Mouse (Mus musculus) CH12.LX (cell line): ENCODE measurements at regions not wholly inside any gene's neighbourhood (a gene's known extent, or its start where the extent isn't known, plus 50 kb on each side); places are given as distances from the start of the nearest gene placed in this dataset.

Experiments
- DNase-seq: peaks from one replicate; pipeline ENCODE4 v3.0.0-alpha.2; 2013; ENCODE audit errors: extremely low read depth
- H3K27ac ChIP-seq: 2 replicates; pipeline ENCODE4 v1.5.1; 2012; ENCODE audit warnings: low read depth, mild to moderate bottlenecking, control low read depth, moderate library complexity; ENCODE audit not compliant: insufficient read depth
- H3K27me3 ChIP-seq: replicated peaks from 2 replicates; pipeline ENCODE3; 2012; ENCODE audit warnings: inconsistent platforms
- H3K36me3 ChIP-seq, 2 experiments: replicated peaks in 1 of 2; 2 replicates each; pipeline versions ENCODE3 to v1.6.1; 2012; ENCODE audit warnings: inconsistent platforms in 1 of 2, low read length in 1 of 2, mild to moderate bottlenecking in 1 of 2, mixed read lengths in 1 of 2, moderate library complexity in 1 of 2; ENCODE audit not compliant: control insufficient read depth in 1 of 2, insufficient read depth in 1 of 2
- H3K4me1 ChIP-seq, 2 experiments: 2 replicates each; pipeline ENCODE4 v1.6.1; 2012; ENCODE audit warnings: inconsistent platforms in 1 of 2, moderate library complexity in 1 of 2; ENCODE audit not compliant: insufficient read depth in 2 of 2, control insufficient read depth in 1 of 2
- H3K4me2 ChIP-seq: 2 replicates; pipeline ENCODE4 v1.6.1; 2012; ENCODE audit warnings: low read depth, mild to moderate bottlenecking, control low read depth; ENCODE audit not compliant: poor library complexity, insufficient read depth, severe bottlenecking
- H3K4me3 ChIP-seq, 3 experiments: fragments of 150-350 bp in 1 of 3; sonication (generic) in 1 of 3; replicated peaks in 1 of 3; 2 replicates each; pipeline versions ENCODE3 to v1.5.1; 2011 to 2012; ENCODE audit warnings: low read depth in 2 of 3, low read length in 2 of 3, mild to moderate bottlenecking in 2 of 3, moderate library complexity in 2 of 3, control low read depth in 1 of 3, improper control_type of control experiment in 1 of 3, inconsistent platforms in 1 of 3, mixed read lengths in 1 of 3; ENCODE audit not compliant: poor library complexity in 1 of 3
- H3K79me2 ChIP-seq: replicated peaks from 2 replicates; pipeline ENCODE4 v1.6.1; 2012; ENCODE audit warnings: mild to moderate bottlenecking, moderate library complexity; ENCODE audit not compliant: control insufficient read depth, poor library complexity, insufficient read depth, severe bottlenecking; ENCODE audit errors: extremely low read depth
- H3K9ac ChIP-seq: 2 replicates; pipeline ENCODE4 v1.6.1; 2012; ENCODE audit warnings: low read depth, mild to moderate bottlenecking, control low read depth, moderate library complexity; ENCODE audit not compliant: insufficient read depth
- H3K9me3 ChIP-seq: replicated peaks from 2 replicates; pipeline ENCODE3; 2012; ENCODE audit warnings: low read length, inconsistent platforms, mixed read lengths
- BHLHE40 ChIP-seq: IDR thresholded peaks from 2 replicates; pipeline ENCODE4 v1.6.1; 2011; ENCODE audit warnings: mild to moderate bottlenecking, low read depth, low read length, improper control_type of control experiment
- CTCF ChIP-seq, 2 experiments: IDR thresholded peaks in 1 of 2; conservative IDR thresholded peaks in 1 of 2; 2 replicates each; pipeline ENCODE4 v1.5.1; 2011 to 2012; ENCODE audit warnings: low read depth in 2 of 2, low read length in 2 of 2, improper control_type of control experiment in 1 of 2, inconsistent platforms in 1 of 2, mild to moderate bottlenecking in 1 of 2, moderate library complexity in 1 of 2
- E2F4 ChIP-seq: IDR thresholded peaks from 2 replicates; pipeline ENCODE4 v1.6.1; 2011; ENCODE audit warnings: low read depth, low read length, improper control_type of control experiment; ENCODE audit not compliant: insufficient replicate concordance
- EP300 ChIP-seq: IDR thresholded peaks from 2 replicates; pipeline ENCODE4 v1.6.1; 2011; ENCODE audit warnings: low read length, improper control_type of control experiment
- HCFC1 ChIP-seq: IDR thresholded peaks from 2 replicates; pipeline ENCODE4 v1.6.1; 2012; ENCODE audit warnings: low read depth, mild to moderate bottlenecking, inconsistent platforms, low read length, improper control_type of control experiment
- JUN ChIP-seq: IDR thresholded peaks from 2 replicates; pipeline ENCODE4 v1.6.1; 2011; ENCODE audit warnings: low read depth, mild to moderate bottlenecking, low read length, improper control_type of control experiment, moderate library complexity; ENCODE audit not compliant: insufficient read depth
- JUND ChIP-seq: conservative IDR thresholded peaks from 2 replicates; pipeline ENCODE4 v1.6.1; 2011; ENCODE audit warnings: low read depth, low read length, improper control_type of control experiment
- KAT2A ChIP-seq: IDR thresholded peaks from 2 replicates; pipeline ENCODE4 v1.6.1; 2012; ENCODE audit warnings: low read length, improper control_type of control experiment, inconsistent platforms; ENCODE audit not compliant: insufficient replicate concordance
- MAX ChIP-seq: IDR thresholded peaks from 2 replicates; pipeline ENCODE4 v1.6.1; 2011; ENCODE audit warnings: low read length, improper control_type of control experiment
- MAZ ChIP-seq: IDR thresholded peaks from 2 replicates; pipeline ENCODE4 v1.6.1; 2012; ENCODE audit warnings: low read depth, mild to moderate bottlenecking, inconsistent platforms, low read length, improper control_type of control experiment, moderate library complexity
- MEF2A ChIP-seq: IDR thresholded peaks from 2 replicates; pipeline ENCODE4 v1.6.1; 2014; ENCODE audit warnings: low read depth, mild to moderate bottlenecking, inconsistent platforms, low read length, improper control_type of control experiment, borderline replicate concordance
- MYC ChIP-seq: IDR thresholded peaks from 2 replicates; pipeline ENCODE4 v1.6.1; 2011; ENCODE audit warnings: low read depth, mild to moderate bottlenecking, improper control_type of control experiment, low read length
- NELFE ChIP-seq: IDR thresholded peaks from 2 replicates; pipeline ENCODE4 v1.6.1; 2011; ENCODE audit warnings: low read depth, low read length, improper control_type of control experiment
- NRF1 ChIP-seq: IDR thresholded peaks from 2 replicates; pipeline ENCODE4 v1.6.1; 2014; ENCODE audit warnings: low read depth, mild to moderate bottlenecking, inconsistent platforms, low read length, improper control_type of control experiment, moderate library complexity
- RAD21 ChIP-seq: IDR thresholded peaks from 2 replicates; pipeline ENCODE4 v1.6.1; 2011; ENCODE audit warnings: low read depth, mild to moderate bottlenecking, low read length, improper control_type of control experiment, moderate library complexity
- RCOR1 ChIP-seq: conservative IDR thresholded peaks from 2 replicates; pipeline ENCODE4 v1.6.1; 2012; ENCODE audit warnings: low read depth, mild to moderate bottlenecking, inconsistent platforms, low read length, improper control_type of control experiment
- USF1 ChIP-seq: IDR thresholded peaks from 2 replicates; pipeline ENCODE4 v1.6.1; 2014; ENCODE audit warnings: low read depth, mild to moderate bottlenecking, inconsistent platforms, low read length, improper control_type of control experiment
- USF2 ChIP-seq: conservative IDR thresholded peaks from 2 replicates; pipeline ENCODE4 v1.6.1; 2011; ENCODE audit warnings: low read depth, low read length, improper control_type of control experiment
- ZC3H11A ChIP-seq: IDR thresholded peaks from 2 replicates; pipeline ENCODE4 v1.6.1; 2012; ENCODE audit warnings: low read depth, mild to moderate bottlenecking, inconsistent platforms, low read length, improper control_type of control experiment
- ZKSCAN1 ChIP-seq: IDR thresholded peaks from 2 replicates; pipeline ENCODE4 v1.6.1; 2012; ENCODE audit warnings: low read depth, inconsistent platforms, low read length, improper control_type of control experiment, borderline replicate concordance
- ZMIZ1 ChIP-seq: IDR thresholded peaks from 2 replicates; pipeline ENCODE4 v1.6.1; 2012; ENCODE audit warnings: low read depth, mild to moderate bottlenecking, inconsistent platforms, low read length, improper control_type of control experiment
- ZNF384 ChIP-seq: IDR thresholded peaks from 2 replicates; pipeline ENCODE4 v1.6.1; 2012; ENCODE audit warnings: low read depth, low read length, improper control_type of control experiment, inconsistent platforms
- dilution Hi-C: fragments of 300-500 bp; cut with MboI; formaldehyde crosslinking; loops from 2 replicates; pipeline ENCODE4 v1.14.3; 2020; ENCODE audit warnings: low sequenced_read_pairs; ENCODE audit not compliant: extremely low pct_unique_long_range_greater_than_20kb, extremely low pct_ligation_motif_present
- in situ Hi-C: fragments of 300-500 bp; cut with MboI; formaldehyde crosslinking; loops from 3 replicates; pipeline ENCODE4 v1.14.3; 2019; ENCODE audit warnings: low sequenced_read_pairs, low pct_ligation_motif_present, low pct_unique_long_range_greater_than_20kb, mixed read lengths

GRCm38 (mm10) chr3:102353277-102353900 is 116.3 kb upstream of the Ngf start:
- Histone ChIP-seq H3K4me1 (no peaks in the 10 kb centered on the region), H3K4me2 (no peak overlapping the region), H3K9ac (no peak overlapping the region), H3K9me3 (no peaks in the 10 kb centered on the region), H3K79me2 (no peaks in the 10 kb centered on the region), H3K27me3 (no peaks in the 10 kb centered on the region), H3K4me3 (no peak overlapping the region)
- no peak for DNase-seq
- dilution Hi-C loops (no loop called here), in situ Hi-C loops (no loop called here)
- no peak for TF ChIP-seq MAX
- TF ChIP-seq ZKSCAN1 = no peak
- TF ChIP-seq NRF1 = no peak
- no peak for TF ChIP-seq JUN
- TF ChIP-seq JUND = no peak
- no peak for TF ChIP-seq MAZ
- no peak for TF ChIP-seq E2F4
- TF ChIP-seq RCOR1 = no peak
- no peak for TF ChIP-seq MEF2A
- no peak for TF ChIP-seq USF1
- TF ChIP-seq, all 38 proteins: peak for 0
- Histone ChIP-seq H3K36me3 (no peaks in the 10 kb centered on the region), H3K27ac (no peak overlapping the region)

- Histone ChIP-seq H3K4me1 (no peaks in the 10 kb centered on the region), H3K4me3 (no peak overlapping the region), H3K4me2 (no peak overlapping the region), H3K9me3 (no peaks in the 10 kb centered on the region), H3K79me2 (no peaks in the 10 kb centered on the region), H3K36me3 (no peaks in the 10 kb centered on the region), H3K27ac (no peak overlapping the region), H3K9ac (no peak overlapping the region), H3K27me3 (no peaks in the 10 kb centered on the region)
- dilution Hi-C loops = no loop called here
- in situ Hi-C loops = no loop called here
- no peak for TF ChIP-seq JUND
- DNase-seq = no peak
These were observed 123.6 kb upstream of the Ngf start for GRCm38 (mm10) chr3:102346077-102346476.

- TF ChIP-seq BHLHE40 (no peak), CTCF (conservative IDR thresholded peaks at IDR 0.05 in 1 of 2, IDR thresholded peaks at IDR 0.05 in 1 of 2; ENCODE audit: low read depth in 2 of 2, low read length in 2 of 2) (no peak), KAT2A (no peak), USF1 (no peak), EP300 (no peak), ZNF384 (no peak), E2F4 (no peak), MYC (no peak), RAD21 (no peak), ZC3H11A (no peak), HCFC1 (no peak), JUN (no peak), JUND (no peak), MEF2A (no peak), ZMIZ1 (no peak), USF2 (no peak), NELFE (no peak)
- H3K27ac ChIP-seq = no peak overlapping the region
These were observed 124.4 kb upstream of the Ngf start for GRCm38 (mm10) chr3:102345291-102345690.

More at GRCm38 (mm10) chr3:102345291-102345690, 124.4 kb upstream of the Ngf start:
- Histone ChIP-seq H3K36me3 (no peaks in the 10 kb centered on the region), H3K9ac (no peak overlapping the region), H3K9me3 (no peaks in the 10 kb centered on the region), H3K4me1 (no peaks in the 10 kb centered on the region), H3K4me2 (no peak overlapping the region), H3K4me3 (no peak overlapping the region), H3K79me2 (no peaks in the 10 kb centered on the region), H3K27me3 (no peaks in the 10 kb centered on the region)
- DNase-seq = no peak
- dilution Hi-C loops = no loop called here
- in situ Hi-C loops = no loop called here
